Mouse (Mus musculus) liver, embryonic 15.5 days (tissue): ENCODE measurements around the gene Gm10912. TPM values are rescaled to one million over a fixed set of nuclear protein-coding genes. Genes with fewer than 3 reads are reported as not detected.
A peak's percentile ranks its signal among the peaks of the same experiment; 100 is the strongest.
"Not testable (repeated sequence)": the region's sequence is repeated elsewhere in the genome, so short reads cannot be mapped to it uniquely, and the experiment has no call there.

Experiments used
- ATAC-seq: fragments of 200-750 bp; cut with Nextera tagmentation; 2 replicates; pipeline ENCODE4 v1.8.0; 2017; ENCODE audit warnings: moderate number of reproducible peaks, mild to moderate bottlenecking, moderate library complexity; ENCODE audit not compliant: insufficient read depth
- H3K27ac ChIP-seq: fragments of 300-500 bp; sonication (generic); replicated peaks from 2 replicates; pipeline ENCODE4 v1.5.1; 2015; ENCODE audit warnings: mild to moderate bottlenecking, inconsistent platforms
- H3K27me3 ChIP-seq: fragments of 300-500 bp; sonication (generic); 2 replicates; pipeline ENCODE4 v1.6.1; 2015; ENCODE audit warnings: mild to moderate bottlenecking, inconsistent platforms
- H3K36me3 ChIP-seq: fragments of 300-500 bp; sonication (generic); replicated peaks from 2 replicates; pipeline ENCODE4 v1.6.1; 2015; ENCODE audit warnings: moderate library complexity, mild to moderate bottlenecking, inconsistent platforms
- H3K4me1 ChIP-seq: fragments of 300-500 bp; sonication (generic); replicated peaks from 2 replicates; pipeline ENCODE4 v1.6.1; 2015; ENCODE audit warnings: inconsistent platforms
- H3K4me2 ChIP-seq: fragments of 300-500 bp; sonication (generic); 2 replicates; pipeline ENCODE4 v1.6.1; 2015; ENCODE audit warnings: moderate library complexity, mild to moderate bottlenecking, inconsistent platforms
- H3K4me3 ChIP-seq: fragments of 300-500 bp; sonication (generic); replicated peaks from 2 replicates; pipeline ENCODE4 v1.5.1; 2015; ENCODE audit warnings: mild to moderate bottlenecking, inconsistent platforms
- H3K9ac ChIP-seq: fragments of 300-500 bp; sonication (generic); 2 replicates; pipeline ENCODE4 v1.6.1; 2015; ENCODE audit warnings: moderate library complexity, mild to moderate bottlenecking, inconsistent platforms
- H3K9me3 ChIP-seq: fragments of 300-500 bp; sonication (generic); replicated peaks from 2 replicates; pipeline ENCODE4 v1.6.1; 2016; ENCODE audit warnings: inconsistent platforms
- WGBS: fragments of 180-500 bp; shearing (Covaris S2); methylation state at CpG from one replicate; pipeline ENCODE4 v1.1.7; 2015; ENCODE audit warnings: mixed read lengths; ENCODE audit not compliant: insufficient replicate concordance; 5-methylcytosine and 5-hydroxymethylcytosine counted together
- polyA plus RNA-seq: library from polyadenylated mRNA; unstranded; fragments of >200 nt; fragmentation: Nextera tagmentation; extraction: Ambion mirVana; gene quantifications from 2 replicates; pipeline ENCODE4 v1.2.1, GENCODE M21; 2015

Gene Gm10912
- polyA plus RNA-seq: 0.10 and 0.13 TPM in 2 replicates

GRCm38 (mm10) chr2:104065526-104065925, at the start of gene Gm10912:
Gm10912 (plus strand) TSS chr2:104065826.
- H3K9ac ChIP-seq, ATAC-seq, H3K9me3 ChIP-seq, H3K4me3 ChIP-seq, H3K27me3 ChIP-seq, H3K27ac ChIP-seq, H3K4me2 ChIP-seq: not testable (repeated sequence)
- Histone ChIP-seq H3K4me1 (peaks cover 59% of the 10 kb centered on the region), H3K36me3 (peaks cover 27% of the 10 kb centered on the region)
- 76% methylated on average over 6 of the region's 6 CpGs for WGBS

GRCm38 (mm10) chr2:104023096-104023495, 42.5 kb upstream of the Gm10912 start:
- WGBS: 53% methylated on average over 7 of the region's 7 CpGs
- no peak overlapping the region for H3K27ac ChIP-seq
- H3K9me3 ChIP-seq: no peaks in the 10 kb centered on the region
- no peak overlapping the region for H3K9ac ChIP-seq
- no peaks in the 10 kb centered on the region for H3K36me3 ChIP-seq
- no peak overlapping the region for H3K4me3 ChIP-seq
- 0 out of 2 replicates have a peak, but pooled peaks cover 6% of the 10 kb centered on the region for H3K27me3 ChIP-seq
- ATAC-seq: no peak
- no peak overlapping the region for H3K4me2 ChIP-seq
- peaks cover 8% of the 10 kb centered on the region for H3K4me1 ChIP-seq

- WGBS: 78% methylated on average over 4 of the region's 4 CpGs
- no peak for ATAC-seq
- Histone ChIP-seq H3K27ac (no peak overlapping the region), H3K4me3 (no peak overlapping the region), H3K4me2 (no peak overlapping the region), H3K4me1 (peaks cover 17% of the 10 kb centered on the region), H3K36me3 (no peaks in the 10 kb centered on the region), H3K27me3 (0 out of 2 replicates have a peak, but pooled peaks cover 6% of the 10 kb centered on the region), H3K9me3 (no peaks in the 10 kb centered on the region), H3K9ac (no peak overlapping the region)
Measured at GRCm38 (mm10) chr2:104024656-104025055, 41.0 kb upstream of the Gm10912 start.

- Histone ChIP-seq H3K4me1 (peaks cover 26% of the 10 kb centered on the region), H3K4me2 (peak within 1 kb of the TSS; percentile 81), H3K9ac (peak within 1 kb of the TSS; percentile 97), H3K27ac (peak within 1 kb of the TSS; percentile 90), H3K27me3 (0 out of 2 replicates have a peak, but pooled peaks cover 3% of the 10 kb centered on the region), H3K36me3 (peaks cover 21% of the 10 kb centered on the region), H3K9me3 (no peaks in the 10 kb centered on the region), H3K4me3 (peak within 1 kb of the TSS; percentile 94)
- under 1% methylated on average over 41 of the region's 44 CpGs for WGBS
- peak; percentile 91 for ATAC-seq
Measured at GRCm38 (mm10) chr2:104027458-104028138, 38.0 kb upstream of the Gm10912 start, which contains the start of gene Fbxo3. Fbxo3 (plus strand) TSS chr2:104027721.

GRCm38 (mm10) chr2:104028139-104028723, 37.4 kb upstream of the Gm10912 start, which contains the start of gene 4931422A03Rik:
4931422A03Rik (minus strand) TSS chr2:104028361.
- Histone ChIP-seq H3K4me2 (peak within 1 kb of the TSS; percentile 81), H3K9ac (peak within 1 kb of the TSS; percentile 97), H3K27me3 (0 out of 2 replicates have a peak, but pooled peaks cover 3% of the 10 kb centered on the region), H3K27ac (peak within 1 kb of the TSS; percentile 90), H3K9me3 (no peaks in the 10 kb centered on the region), H3K4me1 (peaks cover 26% of the 10 kb centered on the region), H3K4me3 (peak within 1 kb of the TSS; percentile 94), H3K36me3 (peaks cover 26% of the 10 kb centered on the region)
- under 1% methylated on average over 32 of the region's 32 CpGs for WGBS
- ATAC-seq: peak; percentile 38

- H3K4me1 ChIP-seq: peaks cover 26% of the 10 kb centered on the region
- H3K4me3 ChIP-seq: peak overlapping the region; percentile 94
- H3K36me3 ChIP-seq: peaks cover 33% of the 10 kb centered on the region
- peak; percentile 73 for ATAC-seq
- H3K27ac ChIP-seq: peak overlapping the region; percentile 90
- 11% methylated on average over 2 of the region's 2 CpGs for WGBS
- 0 out of 2 replicates have a peak, but pooled peaks cover 1% of the 10 kb centered on the region for H3K27me3 ChIP-seq
- no peaks in the 10 kb centered on the region for H3K9me3 ChIP-seq
- H3K4me2 ChIP-seq: peak overlapping the region; percentile 81
- peak overlapping the region; percentile 97 for H3K9ac ChIP-seq
Measured at GRCm38 (mm10) chr2:104029074-104029473, 36.6 kb upstream of the Gm10912 start.

- Histone ChIP-seq H3K9me3 (no peaks in the 10 kb centered on the region), H3K9ac (no peak overlapping the region), H3K27ac (peak overlapping the region; percentile 90; the same call in 1 of the 2 replicates), H3K4me1 (peaks cover 30% of the 10 kb centered on the region), H3K36me3 (peaks cover 44% of the 10 kb centered on the region), H3K4me2 (peak overlapping the region; percentile 81), H3K27me3 (no peaks in the 10 kb centered on the region), H3K4me3 (no peak overlapping the region)
- WGBS: 73% methylated on average over 3 of the region's 3 CpGs
- no peak for ATAC-seq
Measured at GRCm38 (mm10) chr2:104030381-104030780, 35.2 kb upstream of the Gm10912 start.

GRCm38 (mm10) chr2:104032056-104032455, 33.6 kb upstream of the Gm10912 start:
- no peak overlapping the region for H3K4me3 ChIP-seq
- no peak overlapping the region for H3K27ac ChIP-seq
- H3K36me3 ChIP-seq: peaks cover 59% of the 10 kb centered on the region
- H3K9me3 ChIP-seq: no peaks in the 10 kb centered on the region
- 81% methylated on average over 3 of the region's 3 CpGs for WGBS
- no peak overlapping the region for H3K4me2 ChIP-seq
- no peaks in the 10 kb centered on the region for H3K27me3 ChIP-seq
- H3K4me1 ChIP-seq: peaks cover 26% of the 10 kb centered on the region
- no peak overlapping the region for H3K9ac ChIP-seq
- ATAC-seq: no peak

GRCm38 (mm10) chr2:104034832-104035472, 30.7 kb upstream of the Gm10912 start:
- Histone ChIP-seq H3K9me3 (no peaks in the 10 kb centered on the region), H3K4me3 (no peak overlapping the region), H3K4me1 (peaks cover 10% of the 10 kb centered on the region), H3K4me2 (no peak overlapping the region), H3K27ac (peak overlapping the region; percentile 34; the same call in 1 of the 2 replicates), H3K36me3 (peaks cover 86% of the 10 kb centered on the region), H3K9ac (no peak overlapping the region), H3K27me3 (no peaks in the 10 kb centered on the region)
- 34% methylated on average over 3 of the region's 3 CpGs for WGBS
- peak; percentile 49; the same call in 1 of the 2 replicates for ATAC-seq

GRCm38 (mm10) chr2:104035595-104035994, 30.0 kb upstream of the Gm10912 start:
- H3K9ac ChIP-seq: peak overlapping the region; percentile 12; the same call in 1 of the 2 replicates
- no peaks in the 10 kb centered on the region for H3K9me3 ChIP-seq
- ATAC-seq: no peak
- H3K27ac ChIP-seq: peak overlapping the region; percentile 57; the same call in 1 of the 2 replicates
- WGBS: 85% methylated on average over 6 of the region's 6 CpGs
- no peaks in the 10 kb centered on the region for H3K27me3 ChIP-seq
- peaks cover 9% of the 10 kb centered on the region for H3K4me1 ChIP-seq
- no peak overlapping the region for H3K4me3 ChIP-seq
- no peak overlapping the region for H3K4me2 ChIP-seq
- peaks cover 88% of the 10 kb centered on the region for H3K36me3 ChIP-seq

- no peak overlapping the region for H3K27ac ChIP-seq
- peaks cover 10% of the 10 kb centered on the region; the same call in 1 of the 2 replicates for H3K4me1 ChIP-seq
- H3K4me2 ChIP-seq: no peak overlapping the region
- H3K9me3 ChIP-seq: no peaks in the 10 kb centered on the region
- ATAC-seq: no peak
- H3K36me3 ChIP-seq: peaks cover 86% of the 10 kb centered on the region
- 59% methylated on average over 3 of the region's 3 CpGs for WGBS
- no peak overlapping the region for H3K9ac ChIP-seq
- H3K4me3 ChIP-seq: no peak overlapping the region
- no peaks in the 10 kb centered on the region for H3K27me3 ChIP-seq
Measured at GRCm38 (mm10) chr2:104036316-104036715, 29.3 kb upstream of the Gm10912 start.
